Mouse (Mus musculus): ENCODE measurements around the gene Cmas. TPM values are rescaled to one million over a fixed set of nuclear protein-coding genes. Genes with fewer than 3 reads are reported as not detected.

Gene Cmas
- total RNA-seq, 2 experiments from 2014 or later, result 141 to 143 TPM

GRCm38 (mm10) chr6:142748057-142748708 lies 8.3 kb upstream of the Cmas start:
- DNase-seq (ENCODE audit: extremely low spot score in 1 of 2, low spot score in 2 of 2), result no peak
- intact Hi-C loops (cut with DNase I), result no loop called here

- no peak for DNase-seq (ENCODE audit: extremely low spot score in 1 of 2, low spot score in 2 of 2)
- intact Hi-C loops (cut with DNase I), result no loop called here
Observed at GRCm38 (mm10) chr6:142751365-142751764, 5.1 kb upstream of the Cmas start.

GRCm38 (mm10) chr6:142752331-142753246 lies 3.9 kb upstream of the Cmas start:
- DNase-seq (ENCODE audit: extremely low spot score in 1 of 2, low spot score in 2 of 2), result no peak
- intact Hi-C loops (cut with DNase I), result no loop called here

GRCm38 (mm10) chr6:142757334-142757965 lies 964 bp downstream of the Cmas start:
- no peak for DNase-seq (ENCODE audit: extremely low spot score in 1 of 2, low spot score in 2 of 2)
- intact Hi-C loops (cut with DNase I), result no loop called here

- no peak for DNase-seq (ENCODE audit: extremely low spot score in 1 of 2, low spot score in 2 of 2)
- intact Hi-C loops (cut with DNase I), result no loop called here
Observed at GRCm38 (mm10) chr6:142757976-142758375, 1.5 kb downstream of the Cmas start.

- intact Hi-C loops (cut with DNase I), result no loop called here
- DNase-seq (ENCODE audit: extremely low spot score in 1 of 2, low spot score in 2 of 2), result no peak
Observed at GRCm38 (mm10) chr6:142758562-142758961, 2.1 kb downstream of the Cmas start.

- intact Hi-C loops (cut with DNase I), result no loop called here
- DNase-seq (ENCODE audit: extremely low spot score in 1 of 2, low spot score in 2 of 2), result no peak
Observed at GRCm38 (mm10) chr6:142759633-142760032, 3.1 kb downstream of the Cmas start.

- DNase-seq (ENCODE audit: extremely low spot score in 1 of 2, low spot score in 2 of 2), result no peak
Observed at GRCm38 (mm10) chr6:142764933-142765332, 8.4 kb downstream of the Cmas start.

GRCm38 (mm10) chr6:142767305-142767704 lies 10.8 kb downstream of the Cmas start:
- no peak for DNase-seq (ENCODE audit: extremely low spot score in 1 of 2, low spot score in 2 of 2)
- intact Hi-C loops (cut with DNase I), result no loop called here

More at GRCm38 (mm10) chr6:142764933-142765332, 8.4 kb downstream of the Cmas start:
- intact Hi-C loops (cut with DNase I), result no loop called here

GRCm38 (mm10) chr6:142769896-142770295 lies 13.4 kb downstream of the Cmas start:
- intact Hi-C loops (cut with DNase I), result loop anchor here (10.0 kb wide), 1 partner anchor 405 kb away; no protein-coding TSS in a partner anchor
- DNase-seq (ENCODE audit: extremely low spot score in 1 of 2, low spot score in 2 of 2), result peak in 1 of 2 experiments; percentile 16

GRCm38 (mm10) chr6:142771643-142772042 lies 15.2 kb downstream of the Cmas start:
- intact Hi-C loops (cut with DNase I), result loop anchor here (10.0 kb wide), 1 partner anchor 403 kb away; no protein-coding TSS in a partner anchor

GRCm38 (mm10) chr6:142773566-142773965 lies 17.1 kb downstream of the Cmas start:
- intact Hi-C loops (cut with DNase I), result loop anchor here (10.0 kb wide), 1 partner anchor 401 kb away; no protein-coding TSS in a partner anchor
- peak in 1 of 2 experiments; percentile 18 for DNase-seq (ENCODE audit: extremely low spot score in 1 of 2, low spot score in 2 of 2)

More at GRCm38 (mm10) chr6:142771643-142772042, 15.2 kb downstream of the Cmas start:
- DNase-seq (ENCODE audit: extremely low spot score in 1 of 2, low spot score in 2 of 2), result no peak

GRCm38 (mm10) chr6:142776935-142777334 lies 20.4 kb downstream of the Cmas start:
- intact Hi-C loops (cut with DNase I), result loop anchor here (10.0 kb wide), 1 partner anchor 398 kb away; no protein-coding TSS in a partner anchor
- no peak for DNase-seq (ENCODE audit: extremely low spot score in 1 of 2, low spot score in 2 of 2)

- peak; percentile 53 to 68 for DNase-seq (ENCODE audit: extremely low spot score in 1 of 2, low spot score in 2 of 2)
- intact Hi-C loops (cut with DNase I), result loop anchor here (2.0 to 10.0 kb wide), 2 partner anchors 186 to 396 kb away; partner anchors contain the start of gene St8sia1
Observed at GRCm38 (mm10) chr6:142779045-142779811, 22.7 kb downstream of the Cmas start.

GRCm38 (mm10) chr6:142779812-142780573 lies 23.5 kb downstream of the Cmas start:
- DNase-seq (ENCODE audit: extremely low spot score in 1 of 2, low spot score in 2 of 2), result peak in 1 of 2 experiments; percentile 5
- intact Hi-C loops (cut with DNase I), result loop anchor here (2.0 to 10.0 kb wide), 3 partner anchors 37 to 395 kb away; partner anchors contain the start of gene St8sia1

- peak in 1 of 2 experiments; percentile 3 for DNase-seq (ENCODE audit: extremely low spot score in 1 of 2, low spot score in 2 of 2)
- intact Hi-C loops (cut with DNase I), result loop anchor here (5.0 kb wide), 1 partner anchor 37 kb away; no protein-coding TSS in a partner anchor
Observed at GRCm38 (mm10) chr6:142780574-142781033, 24.1 kb downstream of the Cmas start.

- peak in 1 of 2 experiments; percentile 7 for DNase-seq (ENCODE audit: extremely low spot score in 1 of 2, low spot score in 2 of 2)
- intact Hi-C loops (cut with DNase I), result loop anchor here (5.0 kb wide), 1 partner anchor 36 kb away; no protein-coding TSS in a partner anchor
Observed at GRCm38 (mm10) chr6:142781286-142781685, 24.8 kb downstream of the Cmas start.

Measured in left cerebral cortex, postnatal 10 days (tissue).